Comparison of ENCODE assay signal across 8 mouse cellular contexts in genomic region chr10:81464405-81465264, GRCm38 (mm10). TPM values are rescaled to one million over a fixed set of nuclear protein-coding genes. Genes with fewer than 3 reads are reported as not detected.
A peak's percentile ranks its signal among the peaks of the same experiment; 100 is the strongest.
DNase-seq lines count a peak whose midpoint lies in the region; ATAC-seq and TF ChIP-seq lines count a peak whose summit lies in the region.

No protein-coding gene starts in this region.

- peak overlapping the region; percentile 26 for H3K9ac ChIP-seq in forebrain, embryonic 12.5 days
- peak overlapping the region; percentile 31; the same call in 1 of the 2 replicates for H3K9ac ChIP-seq in hindbrain, embryonic 16.5 days (ENCODE audit: low read depth, low read length)
- no peak overlapping the region for H3K9ac ChIP-seq in limb, embryonic 15.5 days
- H3K9ac ChIP-seq in midbrain, embryonic 14.5 days (replicated peaks; ENCODE audit: low read length): no peak overlapping the region

- peaks cover 16% of the 10 kb centered on the region for H3K4me1 ChIP-seq in forebrain, embryonic 12.5 days
- H3K4me1 ChIP-seq in hindbrain, embryonic 16.5 days (ENCODE audit: control insufficient read depth, insufficient read depth, low read depth, low read length): peaks cover 9% of the 10 kb centered on the region
- peaks cover 24% of the 10 kb centered on the region for H3K4me1 ChIP-seq in limb, embryonic 15.5 days
- peaks cover 7% of the 10 kb centered on the region; the same call in 1 of the 2 replicates for H3K4me1 ChIP-seq in midbrain, embryonic 14.5 days (ENCODE audit: control insufficient read depth, insufficient read depth, low read length)

- ATAC-seq in forebrain, embryonic 12.5 days (ENCODE audit: low FRiP score): peak; percentile 87
- peak; percentile 57 for ATAC-seq in hindbrain, embryonic 16.5 days
- ATAC-seq in limb, embryonic 15.5 days (ENCODE audit: insufficient number of reproducible peaks, low FRiP score, low TSS enrichment, low read depth): peak; percentile 43
- ATAC-seq in midbrain, embryonic 14.5 days (ENCODE audit: low FRiP score, low TSS enrichment): peak; percentile 62

- TF ChIP-seq POLR2A in brain, embryonic 14.5 days (IDR thresholded peaks at IDR 0.05; ENCODE audit: borderline replicate concordance, extremely low read depth, insufficient read depth, insufficient read length, poor library complexity, severe bottlenecking): no peak

- no peak overlapping the region for H3K27ac ChIP-seq in forebrain, embryonic 12.5 days
- H3K27ac ChIP-seq in hindbrain, embryonic 16.5 days (ENCODE audit: low read depth, low read length): no peak overlapping the region
- H3K27ac ChIP-seq in limb, embryonic 15.5 days: no peak overlapping the region
- H3K27ac ChIP-seq in midbrain, embryonic 14.5 days (replicated peaks; ENCODE audit: low read depth, low read length): no peak overlapping the region

- H3K36me3 ChIP-seq in forebrain, embryonic 12.5 days (replicated peaks): peaks cover 21% of the 10 kb centered on the region
- peaks cover 35% of the 10 kb centered on the region for H3K36me3 ChIP-seq in hindbrain, embryonic 16.5 days (ENCODE audit: control insufficient read depth, insufficient read depth, low read length)
- no peaks in the 10 kb centered on the region for H3K36me3 ChIP-seq in limb, embryonic 15.5 days
- peaks cover 65% of the 10 kb centered on the region for H3K36me3 ChIP-seq in midbrain, embryonic 14.5 days (ENCODE audit: control insufficient read depth, insufficient read depth, low read length)

- DNase-seq in right cerebral cortex, postnatal 10 days (ENCODE audit: low spot score in 2 of 2): peak; percentile 56 to 59
- DNase-seq in right cerebral cortex, adult 2 months (ENCODE audit: low spot score in 2 of 2): no peak
- DNase-seq in brain, embryonic 14.5 days (ENCODE audit: low read depth): peak; percentile 73
- DNase-seq in midbrain, embryonic 14.5 days: peak; percentile 67
- peak; percentile 57 for DNase-seq in testis, postnatal 14 days (ENCODE audit: low spot score)

- peak overlapping the region; percentile 37 for H3K4me3 ChIP-seq in forebrain, embryonic 12.5 days (replicated peaks)
- peak overlapping the region; percentile 30 for H3K4me3 ChIP-seq in hindbrain, embryonic 16.5 days (ENCODE audit: low read length)
- peak overlapping the region; percentile 26 for H3K4me3 ChIP-seq in limb, embryonic 15.5 days
- peak overlapping the region; percentile 28 for H3K4me3 ChIP-seq in midbrain, embryonic 14.5 days (replicated peaks; ENCODE audit: low read depth, low read length)

- WGBS in forebrain, embryonic 12.5 days: 3% methylated on average over 32 of the region's 33 CpGs
- 5% methylated on average over 32 of the region's 33 CpGs for WGBS in hindbrain, embryonic 16.5 days
- 2% methylated on average over 33 of the region's 33 CpGs for WGBS in limb, embryonic 15.5 days
- WGBS in midbrain, embryonic 14.5 days: 4% methylated on average over 33 of the region's 33 CpGs

- no peaks in the 10 kb centered on the region for H3K9me3 ChIP-seq in forebrain, embryonic 12.5 days
- H3K9me3 ChIP-seq in hindbrain, embryonic 16.5 days (ENCODE audit: control insufficient read depth, low read length): no peaks in the 10 kb centered on the region
- H3K9me3 ChIP-seq in limb, embryonic 15.5 days: no peaks in the 10 kb centered on the region
- H3K9me3 ChIP-seq in midbrain, embryonic 14.5 days (ENCODE audit: control insufficient read depth, low read length): no peaks in the 10 kb centered on the region

- no peak for TF ChIP-seq CTCF in brain, embryonic 14.5 days (IDR thresholded peaks at IDR 0.05; ENCODE audit: borderline replicate concordance, extremely low read depth, insufficient read depth, insufficient read length)

- peak overlapping the region; percentile 57 for H3K4me2 ChIP-seq in forebrain, embryonic 12.5 days
- peak overlapping the region; percentile 49 for H3K4me2 ChIP-seq in hindbrain, embryonic 16.5 days (ENCODE audit: low read length)
- H3K4me2 ChIP-seq in limb, embryonic 15.5 days: peak overlapping the region; percentile 47
- H3K4me2 ChIP-seq in midbrain, embryonic 14.5 days (ENCODE audit: low read length): peak overlapping the region; percentile 48

- H3K27me3 ChIP-seq in forebrain, embryonic 12.5 days: peaks cover 75% of the 10 kb centered on the region
- H3K27me3 ChIP-seq in hindbrain, embryonic 16.5 days (replicated peaks; ENCODE audit: control insufficient read depth, insufficient read depth, low read length): peaks cover 23% of the 10 kb centered on the region
- H3K27me3 ChIP-seq in limb, embryonic 15.5 days: peaks cover 100% of the 10 kb centered on the region
- peaks cover 37% of the 10 kb centered on the region for H3K27me3 ChIP-seq in midbrain, embryonic 14.5 days (ENCODE audit: control insufficient read depth, insufficient read depth, low read length)

RNA-seq across cellular contexts. Expression of gene Nfic, which starts 9.2 kb away (rescaled TPM):
- polyA plus RNA-seq in brain, embryonic 14.5 days (2012; rRNA removed): 9.2 and 16.7 TPM in 2 replicates
- polyA plus RNA-seq in forebrain, embryonic 12.5 days (2016; fragmentation: Nextera tagmentation; extraction: Ambion mirVana): 15.3 and 16.3 TPM in 2 replicates
- polyA plus RNA-seq in hindbrain, embryonic 16.5 days (2015; fragmentation: Nextera tagmentation; extraction: Ambion mirVana): 24.5 and 34.5 TPM in 2 replicates
- polyA plus RNA-seq in limb, embryonic 15.5 days (2015; fragmentation: Nextera tagmentation; extraction: Ambion mirVana): 138 and 146 TPM in 2 replicates
- polyA plus RNA-seq in midbrain, embryonic 14.5 days (2014; fragmentation: Nextera tagmentation; extraction: Ambion mirVana): 11.2 and 13.7 TPM in 2 replicates

RNA-seq across cellular contexts. Expression of gene Celf5, which starts 17.9 kb away (rescaled TPM):
- 396 and 427 TPM in 2 replicates for polyA plus RNA-seq in brain, embryonic 14.5 days (2012; rRNA removed)
- 37.1 and 42.4 TPM in 2 replicates for polyA plus RNA-seq in forebrain, embryonic 12.5 days (2016; fragmentation: Nextera tagmentation; extraction: Ambion mirVana)
- 60.1 and 63.6 TPM in 2 replicates for polyA plus RNA-seq in hindbrain, embryonic 16.5 days (2015; fragmentation: Nextera tagmentation; extraction: Ambion mirVana)
- polyA plus RNA-seq in limb, embryonic 15.5 days (2015; fragmentation: Nextera tagmentation; extraction: Ambion mirVana): 1.1 and 1.3 TPM in 2 replicates
- 61.3 and 117 TPM in 2 replicates for polyA plus RNA-seq in midbrain, embryonic 14.5 days (2014; fragmentation: Nextera tagmentation; extraction: Ambion mirVana)

RNA-seq across cellular contexts. Expression of gene Ncln, which starts 31.6 kb away (rescaled TPM):
- polyA plus RNA-seq in brain, embryonic 14.5 days (2012; rRNA removed): 152 and 206 TPM in 2 replicates
- 65.8 and 66.6 TPM in 2 replicates for polyA plus RNA-seq in forebrain, embryonic 12.5 days (2016; fragmentation: Nextera tagmentation; extraction: Ambion mirVana)
- polyA plus RNA-seq in hindbrain, embryonic 16.5 days (2015; fragmentation: Nextera tagmentation; extraction: Ambion mirVana): 68.9 and 82.7 TPM in 2 replicates
- 94.0 and 95.1 TPM in 2 replicates for polyA plus RNA-seq in limb, embryonic 15.5 days (2015; fragmentation: Nextera tagmentation; extraction: Ambion mirVana)
- polyA plus RNA-seq in midbrain, embryonic 14.5 days (2014; fragmentation: Nextera tagmentation; extraction: Ambion mirVana): 51.6 and 51.8 TPM in 2 replicates

RNA-seq across cellular contexts. Expression of gene S1pr4, which starts 35.3 kb away (rescaled TPM):
- polyA plus RNA-seq in brain, embryonic 14.5 days (2012; rRNA removed): 0.54 and 0.59 TPM in 2 replicates
- 0.21 and 0.49 TPM in 2 replicates for polyA plus RNA-seq in forebrain, embryonic 12.5 days (2016; fragmentation: Nextera tagmentation; extraction: Ambion mirVana)
- polyA plus RNA-seq in hindbrain, embryonic 16.5 days (2015; fragmentation: Nextera tagmentation; extraction: Ambion mirVana): 0.65 and 0.79 TPM in 2 replicates
- polyA plus RNA-seq in limb, embryonic 15.5 days (2015; fragmentation: Nextera tagmentation; extraction: Ambion mirVana): 0.67 and 0.72 TPM in 2 replicates
- 0.34 and 0.47 TPM in 2 replicates for polyA plus RNA-seq in midbrain, embryonic 14.5 days (2014; fragmentation: Nextera tagmentation; extraction: Ambion mirVana)

RNA-seq across cellular contexts. Expression of gene Gna15, which starts 59.4 kb away (rescaled TPM):
- 0.95 and 1.1 TPM in 2 replicates for polyA plus RNA-seq in brain, embryonic 14.5 days (2012; rRNA removed)
- 0.49 and 0.92 TPM in 2 replicates for polyA plus RNA-seq in forebrain, embryonic 12.5 days (2016; fragmentation: Nextera tagmentation; extraction: Ambion mirVana)
- polyA plus RNA-seq in hindbrain, embryonic 16.5 days (2015; fragmentation: Nextera tagmentation; extraction: Ambion mirVana): 0.81 and 1.1 TPM in 2 replicates
- 7.3 and 7.9 TPM in 2 replicates for polyA plus RNA-seq in limb, embryonic 15.5 days (2015; fragmentation: Nextera tagmentation; extraction: Ambion mirVana)
- polyA plus RNA-seq in midbrain, embryonic 14.5 days (2014; fragmentation: Nextera tagmentation; extraction: Ambion mirVana): 0.69 and 0.88 TPM in 2 replicates

Comparison
In these comparisons a context has a peak if more than half of its experiments do, and no peak if none do; other contexts are left out.
1. DNase-seq: peak in right cerebral cortex, postnatal 10 days (2 of 2), brain, embryonic 14.5 days (single experiment), midbrain, embryonic 14.5 days (single experiment) and testis, postnatal 14 days (single experiment); none in right cerebral cortex, adult 2 months (0 of 2).
2. H3K9ac ChIP-seq: peak in forebrain, embryonic 12.5 days (single experiment) and hindbrain, embryonic 16.5 days (single experiment); none in limb, embryonic 15.5 days (single experiment) and midbrain, embryonic 14.5 days (single experiment).
3. RNA of gene Celf5, which starts 17.9 kb away (polyA plus RNA-seq): 396 to 427 TPM in brain, embryonic 14.5 days, 61.3 to 117 TPM in midbrain, embryonic 14.5 days, 60.1 to 63.6 TPM in hindbrain, embryonic 16.5 days and 37.1 to 42.4 TPM in forebrain, embryonic 12.5 days; 1.1 to 1.3 TPM in limb, embryonic 15.5 days; every median in the first group is over 10 times any median in the second.
4. Peak in every context shown above with its lines, with median percentiles within 50 percentile points of each other: ATAC-seq, H3K4me2 ChIP-seq and H3K4me3 ChIP-seq.